Mouse (Mus musculus) embryonic facial prominence, embryonic 15.5 days (tissue): ENCODE data around the gene Dennd2c. TPM values are rescaled to one million over a fixed set of nuclear protein-coding genes. Genes with fewer than 3 reads are reported as not detected.

Experiments used
- polyA plus RNA-seq: library from polyadenylated mRNA; unstranded; fragments of >200 nt; fragmentation: Nextera tagmentation; extraction: Ambion mirVana; gene quantifications from 2 replicates; pipeline ENCODE4 v1.2.1, GENCODE M21; 2015

Gene Dennd2c
- polyA plus RNA-seq, 1 experiment from 2014 or later: 15.1 TPM

Other genes starting within 250 kb of the Dennd2c start
- gene Sycp1, start 166.5 kb upstream of the Dennd2c start, polyA plus RNA-seq: not detected in 2 replicates
- 0.07 TPM in 1 of 2 replicates, not detected in the other for gene Nr1h5, start 138.5 kb upstream of the Dennd2c start, polyA plus RNA-seq
- 60.4 and 67.7 TPM in 2 replicates for gene Sike1, start 106.9 kb upstream of the Dennd2c start, polyA plus RNA-seq
- 298 and 303 TPM in 2 replicates for gene Csde1, start 82.2 kb upstream of the Dennd2c start, polyA plus RNA-seq
- 93.6 and 103 TPM in 2 replicates for gene Nras, start 44.3 kb upstream of the Dennd2c start, polyA plus RNA-seq
- gene Ampd1, start 28.6 kb upstream of the Dennd2c start, polyA plus RNA-seq: 4.8 and 5.0 TPM in 2 replicates
- 170 and 178 TPM in 2 replicates for gene Bcas2, start 69.1 kb downstream of the Dennd2c start, polyA plus RNA-seq
- 17.7 and 21.6 TPM in 2 replicates for gene Trim33, start 176.7 kb downstream of the Dennd2c start, polyA plus RNA-seq